Mouse (Mus musculus) cerebellum, postnatal 14 days (tissue): ENCODE measurements at regions not wholly inside any gene's neighbourhood (a gene's known extent, or its start where the extent isn't known, plus 50 kb on each side); places are given as distances from the start of the nearest gene placed in this dataset.

ENCODE experiments used
- DNase-seq, 2 experiments: peaks; one replicate each; pipeline ENCODE4 v3.0.0; 2021; ENCODE audit warnings: mixed read lengths in 2 of 2

- DNase-seq: peak; percentile 93 to 95
Measured at GRCm38 (mm10) chr12:105274866-105275265, 52.3 kb upstream of the Tcl1 start.

- peak; percentile 80 to 82 for DNase-seq
Measured at GRCm38 (mm10) chr12:105280076-105280475, 53.6 kb upstream of the Tunar start.

DNA sequence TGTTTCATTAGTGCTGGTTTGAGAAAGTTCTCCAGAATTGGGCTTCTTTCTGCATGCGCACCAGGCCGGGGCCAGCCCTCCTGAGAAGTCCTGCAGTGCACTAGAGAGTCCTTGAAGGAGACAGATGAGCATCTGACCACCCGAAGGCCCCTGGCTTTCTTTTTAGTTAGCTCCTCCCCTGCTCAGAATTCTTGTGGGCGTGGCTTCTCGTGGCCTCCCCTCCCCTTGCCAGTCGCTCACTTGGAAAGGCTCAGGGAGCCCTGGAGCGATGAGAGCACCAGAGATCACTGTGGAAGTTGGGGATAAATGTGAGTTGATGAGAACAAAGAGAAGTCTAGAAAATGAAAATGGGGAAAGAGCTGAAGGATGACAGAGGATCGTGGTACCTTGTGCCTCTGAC is 52.6 kb upstream of the Tunar start:
- DNase-seq: no peak

- peak in 1 of 2 experiments; percentile 23 for DNase-seq
Measured at GRCm38 (mm10) chr12:105282091-105282490, 51.6 kb upstream of the Tunar start.
